Mouse (Mus musculus) G1E (cell line): ENCODE measurements around the gene Plxnd1.

Experiments
- CTCF ChIP-seq: IDR thresholded peaks from 2 replicates; pipeline ENCODE4 v1.5.1; 2012; ENCODE audit warnings: low read depth, low read length, inconsistent platforms, mixed read lengths
- GATA1 ChIP-seq: IDR thresholded peaks from 2 replicates; pipeline ENCODE4 v1.6.1; 2012; ENCODE audit warnings: borderline replicate concordance, low read length, inconsistent platforms, mixed read lengths
- GATA2 ChIP-seq: IDR thresholded peaks from 2 replicates; pipeline ENCODE4 v1.6.1; 2012; ENCODE audit warnings: low read depth, low read length, inconsistent platforms, borderline replicate concordance

- no peak for TF ChIP-seq GATA1
- no peak for TF ChIP-seq CTCF
- TF ChIP-seq GATA2, result no peak
Observed at GRCm38 (mm10) chr6:116013687-116014086, 18.9 kb upstream of the Plxnd1 start.
